Mouse (Mus musculus): ENCODE measurements around the gene Dlg2.

GRCm38 (mm10) chr7:92485881-92486710, 2009.6 kb downstream of the Dlg2 start:
- TF ChIP-seq CTCF (IDR thresholded peaks at IDR 0.05; ENCODE audit: low read depth, low read length) (no peak), POLR2A (IDR thresholded peaks at IDR 0.05; ENCODE audit: insufficient read depth, low read length) (no peak), EP300 (IDR thresholded peaks at IDR 0.05; ENCODE audit: insufficient read depth, low read depth, low read length) (no peak)

All from ES-Bruce4 (cell line).